Mouse (Mus musculus): Measurements from ENCODE around the gene Olfr466. TPM values are rescaled to one million over a fixed set of nuclear protein-coding genes. Genes with fewer than 3 reads are reported as not detected.

Gene Olfr466
- not detected for total RNA-seq (2022)

DNA sequence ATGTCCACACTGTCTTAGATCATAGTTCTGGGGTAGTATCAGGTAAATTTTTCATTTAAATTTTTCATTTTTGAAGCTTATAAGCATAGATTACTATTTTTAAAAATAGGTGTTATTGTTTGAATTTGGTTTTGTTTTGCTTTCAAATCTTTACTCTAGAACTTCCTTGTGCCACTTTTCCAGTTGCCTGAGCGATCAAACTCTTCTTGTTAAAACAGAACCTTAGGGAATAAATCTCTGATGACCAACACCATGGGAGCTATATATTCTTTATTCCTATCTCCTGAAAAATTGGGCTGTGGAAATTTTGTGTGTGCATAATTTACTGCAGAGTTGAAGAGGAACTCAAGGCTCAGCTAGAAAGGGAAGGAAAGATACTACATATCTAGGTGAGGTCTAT, at the start of gene Olfr466:
TSS of gene Olfr466 (plus strand) at position 301 of the 400 bp plus-strand sequence.
- no peak for DNase-seq (ENCODE audit: low spot score in 2 of 2)

DNA sequence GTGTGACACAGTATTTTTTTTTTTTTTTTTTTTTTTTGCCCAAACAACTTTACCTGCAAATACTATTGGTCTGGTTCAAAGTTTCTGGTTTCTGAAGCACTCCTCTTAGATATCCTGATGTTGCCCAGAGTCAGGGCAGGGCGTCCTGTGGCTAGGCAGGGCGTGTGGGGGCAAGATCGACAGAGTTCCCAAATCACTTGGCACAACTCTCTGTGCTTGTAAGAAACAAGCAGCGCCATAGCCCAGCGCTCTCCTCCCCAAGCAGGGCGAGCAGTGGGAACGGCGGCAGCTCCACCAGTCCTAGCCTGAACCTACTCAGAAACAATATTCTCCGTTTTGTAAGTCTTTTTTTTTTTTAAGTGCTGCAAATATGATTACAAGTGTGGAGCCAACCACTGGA, 49.4 kb upstream of the Olfr466 start:
- no peak for DNase-seq (ENCODE audit: low spot score in 2 of 2)

DNA sequence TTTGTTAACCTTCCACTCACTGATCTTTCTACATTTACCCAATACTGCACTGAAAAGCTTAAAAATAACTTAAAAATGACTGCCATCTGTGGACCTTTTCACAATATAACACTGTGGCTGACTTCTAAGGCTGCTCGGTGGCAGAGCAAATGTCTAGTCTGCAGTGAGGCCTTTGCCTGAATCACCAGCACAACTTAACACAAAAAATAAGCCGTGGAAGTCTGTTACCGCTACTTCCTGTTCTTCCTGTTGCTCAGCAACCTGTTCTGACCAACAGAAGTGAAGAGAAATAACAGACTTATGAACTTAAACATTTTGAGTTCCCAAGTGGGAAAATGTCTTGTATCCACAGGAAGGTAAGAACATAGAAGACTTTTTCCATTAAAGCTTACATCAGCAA, 48.8 kb upstream of the Olfr466 start:
- no peak for DNase-seq (ENCODE audit: low spot score in 2 of 2)

DNA sequence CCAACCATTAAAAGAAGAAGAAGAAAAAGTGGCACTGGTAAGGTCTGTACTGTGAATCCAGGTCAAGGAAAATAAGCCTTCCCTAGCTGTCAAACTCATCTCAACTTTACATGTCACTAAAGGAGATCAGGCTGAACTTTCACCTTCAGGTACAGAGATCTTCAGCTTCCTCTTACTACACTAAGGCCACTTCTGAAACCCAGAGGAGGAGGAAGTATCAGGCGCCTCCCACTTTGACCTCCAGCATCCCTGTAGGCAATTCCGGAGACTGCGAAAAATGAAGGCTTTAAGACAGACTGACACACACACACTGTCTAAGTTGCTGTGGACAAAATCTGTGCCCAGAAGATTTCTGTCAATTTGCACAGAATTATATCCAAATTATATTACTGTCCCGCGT, 38.1 kb upstream of the Olfr466 start:
- DNase-seq (ENCODE audit: low spot score in 2 of 2), result no peak

DNA sequence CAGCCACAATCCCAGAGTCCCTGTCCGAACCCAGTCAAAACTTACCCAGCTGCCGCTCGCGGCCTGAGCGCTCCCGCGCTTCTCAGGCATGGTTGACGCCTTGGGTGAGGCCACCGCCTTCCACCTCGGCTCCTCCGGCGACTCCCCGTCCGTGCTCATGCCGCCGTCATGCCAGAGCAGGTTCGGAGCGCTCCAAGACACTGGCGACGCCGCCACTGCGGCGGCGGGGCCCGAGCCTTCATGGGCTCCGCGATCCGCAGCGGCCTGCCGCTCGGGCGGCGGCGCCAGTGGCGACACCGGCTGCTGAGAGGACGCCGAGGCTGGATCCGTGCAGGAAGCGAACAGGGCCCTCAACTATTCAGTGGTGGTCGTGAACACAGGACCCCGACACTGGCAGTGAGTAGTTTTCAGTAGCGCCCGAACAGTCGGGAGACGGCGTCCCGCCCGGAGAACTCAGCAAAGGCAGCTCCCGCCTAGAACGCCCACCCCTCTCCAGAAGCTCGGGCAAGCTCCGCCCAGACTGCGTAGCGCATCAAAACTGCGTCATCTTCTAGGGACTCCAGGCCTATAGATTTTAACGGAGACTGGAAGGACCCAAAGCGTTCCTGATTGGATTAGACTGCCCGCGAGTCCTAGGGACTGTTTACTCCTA, 37.5 kb upstream of the Olfr466 start, which contains the start of gene Mfsd14b:
TSS of gene Mfsd14b (minus strand) at position 517 of the 652 bp plus-strand sequence.
- DNase-seq (ENCODE audit: low spot score in 2 of 2), result peak; percentile 84 to 91

DNA sequence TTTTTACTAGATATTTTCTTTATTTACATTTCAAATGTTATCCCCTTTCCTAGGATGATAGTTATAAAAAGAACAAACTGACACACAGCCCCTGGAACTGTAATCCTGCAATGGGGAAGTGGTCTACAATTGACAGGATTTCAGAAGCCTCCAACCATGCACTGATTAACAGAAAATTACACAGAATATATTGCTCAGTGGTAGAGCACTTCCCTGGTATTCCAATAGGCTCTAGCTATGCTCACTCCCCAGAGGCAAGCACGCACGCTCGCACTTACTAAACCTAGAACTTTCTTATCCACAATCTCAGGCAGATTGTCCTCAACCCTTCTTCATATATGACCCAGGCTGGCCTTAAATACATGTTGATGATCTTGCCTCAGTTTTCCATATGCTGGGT, 36.8 kb upstream of the Olfr466 start:
- DNase-seq (ENCODE audit: low spot score in 2 of 2), result no peak

DNA sequence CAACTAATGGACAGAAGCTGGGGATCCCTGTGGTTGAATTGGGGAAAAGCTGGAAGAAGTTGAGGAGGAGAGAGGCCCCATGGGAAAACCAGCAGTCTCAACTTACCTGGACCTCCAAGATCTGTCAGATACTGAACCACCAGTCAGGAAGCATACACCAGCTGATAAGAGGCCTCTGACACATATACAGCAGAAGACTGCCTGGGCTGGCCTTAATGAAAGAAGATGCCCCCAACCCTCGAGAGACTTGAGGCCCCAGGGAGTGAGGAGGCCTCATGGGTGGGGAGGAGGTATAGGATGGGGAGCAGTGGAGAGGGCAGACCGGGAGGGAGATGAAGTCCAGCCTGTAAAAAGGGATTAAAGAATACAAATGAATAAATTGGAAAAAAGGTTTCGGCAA, 29.1 kb upstream of the Olfr466 start:
- no peak for DNase-seq (ENCODE audit: low spot score in 2 of 2)

DNA sequence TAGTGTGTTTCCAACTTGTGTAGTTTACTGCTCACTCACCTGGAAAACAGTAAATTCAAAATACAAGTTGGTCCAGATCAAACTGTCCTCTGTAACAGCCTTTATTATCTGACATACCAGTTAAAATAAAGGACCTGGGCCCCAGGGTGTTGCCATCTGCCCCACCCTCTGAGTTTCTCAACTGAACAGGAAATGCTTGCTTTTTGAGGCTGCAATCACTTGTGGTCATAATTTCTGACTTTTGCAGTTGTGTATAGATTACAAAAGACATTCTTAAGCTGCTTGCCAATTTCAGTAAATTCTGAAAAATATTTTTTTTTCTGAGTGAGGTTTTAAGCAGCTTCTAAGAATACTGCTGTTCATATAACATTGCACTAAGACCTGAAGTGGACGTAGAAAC, 27.9 kb upstream of the Olfr466 start:
- DNase-seq (ENCODE audit: low spot score in 2 of 2), result no peak

DNA sequence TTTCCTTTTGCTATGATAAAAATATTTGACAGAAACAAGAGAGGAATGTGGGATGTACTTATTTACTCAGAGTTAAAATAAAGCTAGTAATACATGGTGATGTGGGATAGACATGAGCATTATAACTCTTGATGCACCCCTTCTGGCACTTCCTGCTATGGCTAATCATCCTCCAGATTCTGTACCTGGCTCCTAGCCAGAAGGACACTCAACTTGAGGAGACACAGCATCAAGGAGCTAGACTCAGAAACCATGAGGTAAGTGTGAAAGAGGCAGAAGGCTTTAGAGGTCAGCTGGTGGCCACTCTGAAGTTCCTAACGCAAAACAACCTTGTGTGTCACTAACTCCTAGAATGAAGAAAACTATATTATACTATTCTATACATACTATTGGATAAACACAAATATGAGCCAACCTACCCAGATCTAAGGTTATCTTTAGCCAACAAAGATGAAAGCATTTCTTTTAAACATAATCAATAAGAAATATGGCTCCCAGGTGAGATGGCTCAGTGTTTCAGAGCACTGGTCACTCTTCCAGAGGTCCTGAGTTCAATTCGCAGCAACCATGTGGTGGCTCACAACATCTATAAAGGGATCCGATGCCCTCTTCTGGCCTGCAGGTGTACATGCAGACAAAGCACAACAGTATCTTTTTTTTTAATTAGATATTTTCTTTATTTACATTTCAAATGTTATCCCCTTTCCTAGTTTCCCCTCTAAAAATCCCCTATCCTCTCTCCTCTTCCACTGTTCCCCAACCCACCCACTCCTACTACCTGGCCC, 22.8 kb upstream of the Olfr466 start:
- no peak for DNase-seq (ENCODE audit: low spot score in 2 of 2)

DNA sequence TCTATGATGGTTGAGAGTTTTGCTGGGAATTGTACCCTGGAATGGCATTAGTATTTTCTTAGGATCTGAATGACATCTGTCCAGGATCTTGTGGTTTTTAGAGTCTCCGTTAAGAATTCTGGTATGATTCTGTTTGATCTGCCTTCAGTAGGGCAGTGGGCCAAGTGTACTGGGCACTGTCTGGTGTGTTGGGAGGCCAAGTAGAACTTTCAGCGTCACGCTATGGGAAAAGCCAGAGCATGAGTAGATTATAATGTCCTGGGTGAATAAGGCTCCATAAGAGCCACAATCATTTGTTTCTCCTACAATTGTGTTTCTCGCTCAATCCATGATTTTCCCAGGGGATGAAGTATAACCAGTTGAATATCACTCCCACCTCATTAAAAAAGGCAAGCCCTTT, 12.3 kb upstream of the Olfr466 start, which contains the start of gene Olfr465-ps1:
TSS of gene Olfr465-ps1 (plus strand) at position 301 of the 400 bp plus-strand sequence.
- no peak for DNase-seq (ENCODE audit: low spot score in 2 of 2)

DNA sequence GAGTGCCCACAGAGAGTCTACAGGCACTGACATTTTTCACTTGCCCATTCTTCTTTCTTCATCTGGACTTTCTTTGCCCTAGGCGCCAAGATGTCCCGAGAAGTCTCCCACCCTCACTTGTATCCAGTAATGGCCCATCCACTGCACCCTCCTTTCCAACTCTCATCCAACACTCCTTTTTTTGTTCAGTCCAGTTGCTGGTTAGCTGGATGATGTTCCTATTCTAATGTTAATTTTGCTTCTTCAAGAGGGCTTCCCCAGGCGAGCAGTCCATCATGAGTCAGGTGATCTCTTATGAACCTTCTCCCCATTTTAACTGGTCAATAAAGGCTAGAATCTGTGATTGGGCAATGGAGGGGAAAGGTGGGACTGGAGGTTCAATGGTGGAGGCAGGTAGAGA, 24.1 kb downstream of the Olfr466 start:
- no peak for DNase-seq (ENCODE audit: low spot score in 2 of 2)

DNA sequence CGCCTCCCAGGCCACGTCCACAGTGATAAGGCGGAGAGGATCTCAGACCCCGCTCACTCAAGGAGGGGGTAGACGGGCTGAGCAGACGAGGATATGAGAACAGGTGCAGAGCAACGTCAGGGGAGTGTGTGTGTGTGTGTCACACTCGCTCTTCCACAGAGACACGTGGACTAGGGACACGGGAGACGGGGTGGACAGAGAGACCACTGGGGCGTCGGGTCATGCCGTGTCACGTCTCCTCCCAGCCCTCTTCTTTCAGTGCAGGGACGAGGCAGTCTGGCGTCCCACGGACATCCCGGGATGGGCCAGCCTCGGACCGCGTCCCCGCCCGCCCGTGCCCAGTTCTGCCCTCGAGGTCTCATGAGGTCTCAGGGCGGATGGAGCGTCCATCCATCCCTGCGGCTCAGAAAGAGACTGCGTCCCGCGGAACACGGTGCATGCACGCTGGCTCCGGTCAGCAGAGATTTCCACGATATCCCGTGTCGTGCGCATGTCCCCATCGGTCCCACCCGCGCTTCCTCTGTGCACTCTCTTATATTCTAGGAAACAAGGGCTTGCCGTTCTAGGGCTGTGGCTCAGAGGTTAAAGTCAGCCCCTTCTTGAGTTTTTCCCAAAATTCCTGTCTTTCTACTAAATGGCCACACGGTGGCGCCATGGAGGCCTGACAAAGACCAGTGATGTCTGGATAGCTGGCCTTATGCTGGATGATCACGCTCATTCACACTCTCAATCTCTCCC, 25.9 kb downstream of the Olfr466 start:
- peak; percentile 1 to 5 for DNase-seq (ENCODE audit: low spot score in 2 of 2)

DNA sequence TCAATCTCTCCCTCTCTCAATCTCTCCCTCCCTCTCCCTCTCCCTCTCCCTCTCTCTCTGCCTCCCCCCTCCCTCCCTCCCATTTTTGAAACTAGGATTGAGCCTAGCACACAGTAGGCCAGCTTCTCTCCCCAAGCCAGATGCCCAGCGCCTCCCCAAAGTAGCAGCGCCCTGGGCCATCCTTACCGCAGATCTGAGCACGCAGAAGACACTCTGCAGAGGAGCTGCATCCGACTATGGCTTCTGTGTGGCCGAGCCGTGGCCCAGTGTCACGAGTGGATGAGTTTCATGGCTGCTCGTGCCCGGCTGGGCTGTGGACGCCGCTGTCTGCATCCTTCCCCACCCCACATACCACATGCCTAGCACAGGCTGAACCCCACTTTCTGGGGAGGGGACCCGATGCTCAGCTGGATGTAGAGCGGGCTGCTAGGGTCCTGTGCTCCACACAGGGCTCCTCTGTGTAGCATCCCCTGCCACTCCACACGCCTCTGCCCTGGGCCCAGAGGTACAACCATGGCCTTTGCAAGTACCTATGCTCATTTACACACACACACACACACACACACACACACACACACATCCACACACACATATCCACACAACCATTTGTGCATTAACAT, 26.5 kb downstream of the Olfr466 start:
- no peak for DNase-seq (ENCODE audit: low spot score in 2 of 2)

DNA sequence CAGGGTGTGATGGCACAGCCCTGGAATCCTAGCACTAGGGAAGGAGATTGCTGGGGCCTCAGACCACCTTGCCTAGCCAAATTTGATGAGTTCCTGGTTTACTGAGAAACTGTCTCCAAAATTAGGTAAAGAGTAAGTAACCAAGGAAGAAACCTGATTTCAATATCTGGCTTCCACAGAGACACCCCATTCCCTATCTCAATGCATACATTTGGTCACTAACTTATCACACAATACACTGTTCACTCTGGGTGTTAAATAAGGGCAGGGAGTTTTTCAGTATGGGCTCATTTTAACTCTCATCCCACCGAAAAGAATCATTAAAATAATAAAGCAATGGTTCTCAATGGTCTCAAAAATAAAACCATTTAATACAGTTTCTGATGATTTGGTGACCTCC, 50.6 kb downstream of the Olfr466 start:
- DNase-seq (ENCODE audit: low spot score in 2 of 2), result no peak

Other genes starting within 250 kb of the Olfr466 start
- 1 to 10 TPM; 6.1 to 7.7 (median 7.0) TPM for gene Cntnap3, start 246.3 kb upstream of the Olfr466 start, total RNA-seq (2022)
- not detected for gene Spata31, start 232.8 kb upstream of the Olfr466 start, total RNA-seq (2022)
- gene Spata31d1c, start 117.2 kb upstream of the Olfr466 start, total RNA-seq (2022), result not detected
- gene Prss47, start 97.5 kb upstream of the Olfr466 start, total RNA-seq (2022), result not detected
- 10 to 100 TPM; 39.7 to 45.0 (median 41.7) TPM for gene Mfsd14b, start 37.3 kb upstream of the Olfr466 start, total RNA-seq (2022)
- not detected for gene Olfr465-ps1, start 12.2 kb upstream of the Olfr466 start, total RNA-seq (2022)
- gene Nlrp4f, start 55.7 kb downstream of the Olfr466 start, total RNA-seq (2022), result 1 to 10 TPM in 1 of 4 experiments, under 1 TPM in 2, not detected in 1; 0.11 to 1.3 (median 0.53) TPM
- 1 to 10 TPM in 1 of 4 experiments, under 1 TPM in 2, not detected in 1; 0.64 to 1.1 (median 0.98) TPM for gene Gm10775, start 109.3 kb downstream of the Olfr466 start, total RNA-seq (2022)
- gene Zfp369, start 128.6 kb downstream of the Olfr466 start, total RNA-seq (2022), result 10 to 100 TPM; 54.3 to 60.0 (median 58.0) TPM

Data from left cerebral cortex, adult 8-10 months (tissue).